Mouse (Mus musculus): ENCODE measurements at regions not wholly inside any gene's neighbourhood (a gene's known extent, or its start where the extent isn't known, plus 50 kb on each side); places are given as distances from the start of the nearest gene placed in this dataset.

- H3K9ac ChIP-seq (ENCODE audit: low read depth, low read length), result no peak overlapping the region
- DNase-seq (ENCODE audit: extremely low read depth, low read depth, low spot score), result no peak
- H3K79me2 ChIP-seq (ENCODE audit: control insufficient read depth, insufficient read depth, low read length), result no peaks in the 10 kb centered on the region
- no peaks in the 10 kb centered on the region for H3K27me3 ChIP-seq (ENCODE audit: control insufficient read depth, insufficient read depth, low read length)
- no peak overlapping the region for H3K27ac ChIP-seq (replicated peaks; ENCODE audit: insufficient read depth, low read depth, low read length)
- no peak overlapping the region for H3K4me3 ChIP-seq (ENCODE audit: insufficient read depth, low read depth, low read length)
- WGBS, result 92% methylated on average over 13 of the region's 13 CpGs
- no peak for TF ChIP-seq CTCF (IDR thresholded peaks at IDR 0.05; ENCODE audit: low read depth, low read length)
- no peak for TF ChIP-seq POLR2A (IDR thresholded peaks at IDR 0.05; ENCODE audit: extremely low read depth, insufficient read depth, low read length)
- no peaks in the 10 kb centered on the region for H3K36me3 ChIP-seq (ENCODE audit: control insufficient read depth, insufficient read depth, low read length)
- no peaks in the 10 kb centered on the region for H3K4me1 ChIP-seq (ENCODE audit: control insufficient read depth, insufficient read depth, low read length)
Measured at GRCm38 (mm10) chr9:52802969-52803368, 123.4 kb upstream of the AI593442 start.

- Histone ChIP-seq H3K4me1 (ENCODE audit: control insufficient read depth, insufficient read depth, low read length) (no peaks in the 10 kb centered on the region), H3K27ac (replicated peaks; ENCODE audit: insufficient read depth, low read depth, low read length) (no peak overlapping the region), H3K4me3 (ENCODE audit: insufficient read depth, low read depth, low read length) (no peak overlapping the region), H3K79me2 (ENCODE audit: control insufficient read depth, insufficient read depth, low read length) (no peaks in the 10 kb centered on the region), H3K9ac (ENCODE audit: low read depth, low read length) (no peak overlapping the region), H3K36me3 (ENCODE audit: control insufficient read depth, insufficient read depth, low read length) (no peaks in the 10 kb centered on the region), H3K27me3 (ENCODE audit: control insufficient read depth, insufficient read depth, low read length) (no peaks in the 10 kb centered on the region)
- no peak for DNase-seq (ENCODE audit: extremely low read depth, low read depth, low spot score)
- TF ChIP-seq POLR2A (IDR thresholded peaks at IDR 0.05; ENCODE audit: extremely low read depth, insufficient read depth, low read length), result no peak
- TF ChIP-seq CTCF (IDR thresholded peaks at IDR 0.05; ENCODE audit: low read depth, low read length), result no peak
- WGBS, result 77% methylated on average over 5 of the region's 5 CpGs
Measured at GRCm38 (mm10) chr9:52801801-52802200, 122.2 kb upstream of the AI593442 start.

- no peaks in the 10 kb centered on the region for H3K36me3 ChIP-seq (ENCODE audit: control insufficient read depth, insufficient read depth, low read length)
- H3K27ac ChIP-seq (replicated peaks; ENCODE audit: insufficient read depth, low read depth, low read length), result no peak overlapping the region
- no peaks in the 10 kb centered on the region for H3K27me3 ChIP-seq (ENCODE audit: control insufficient read depth, insufficient read depth, low read length)
- no peak for DNase-seq (ENCODE audit: extremely low read depth, low read depth, low spot score)
- 74% methylated on average over 3 of the region's 3 CpGs for WGBS
- no peaks in the 10 kb centered on the region for H3K79me2 ChIP-seq (ENCODE audit: control insufficient read depth, insufficient read depth, low read length)
- H3K9ac ChIP-seq (ENCODE audit: low read depth, low read length), result no peak overlapping the region
- H3K4me3 ChIP-seq (ENCODE audit: insufficient read depth, low read depth, low read length), result no peak overlapping the region
- no peaks in the 10 kb centered on the region for H3K4me1 ChIP-seq (ENCODE audit: control insufficient read depth, insufficient read depth, low read length)
- TF ChIP-seq POLR2A (IDR thresholded peaks at IDR 0.05; ENCODE audit: extremely low read depth, insufficient read depth, low read length), result no peak
- TF ChIP-seq CTCF (IDR thresholded peaks at IDR 0.05; ENCODE audit: low read depth, low read length), result no peak
Measured at GRCm38 (mm10) chr9:52800476-52800875, 120.9 kb upstream of the AI593442 start.

- Histone ChIP-seq H3K79me2 (ENCODE audit: control insufficient read depth, insufficient read depth, low read length) (no peaks in the 10 kb centered on the region), H3K4me1 (ENCODE audit: control insufficient read depth, insufficient read depth, low read length) (no peaks in the 10 kb centered on the region), H3K9ac (ENCODE audit: low read depth, low read length) (no peak overlapping the region), H3K36me3 (ENCODE audit: control insufficient read depth, insufficient read depth, low read length) (no peaks in the 10 kb centered on the region), H3K4me3 (ENCODE audit: insufficient read depth, low read depth, low read length) (no peak overlapping the region), H3K27ac (replicated peaks; ENCODE audit: insufficient read depth, low read depth, low read length) (no peak overlapping the region), H3K27me3 (ENCODE audit: control insufficient read depth, insufficient read depth, low read length) (no peaks in the 10 kb centered on the region)
- TF ChIP-seq POLR2A (IDR thresholded peaks at IDR 0.05; ENCODE audit: extremely low read depth, insufficient read depth, low read length) (no peak), CTCF (IDR thresholded peaks at IDR 0.05; ENCODE audit: low read depth, low read length) (no peak)
- no peak for DNase-seq (ENCODE audit: extremely low read depth, low read depth, low spot score)
- WGBS, result 70% methylated on average over 1 of the region's 1 CpGs
Measured at GRCm38 (mm10) chr9:52792596-52792995, 113.0 kb upstream of the AI593442 start.

GRCm38 (mm10) chr9:52782520-52782919 is 102.9 kb upstream of the AI593442 start:
- H3K79me2 ChIP-seq (ENCODE audit: control insufficient read depth, insufficient read depth, low read length), result no peaks in the 10 kb centered on the region
- H3K27ac ChIP-seq (replicated peaks; ENCODE audit: insufficient read depth, low read depth, low read length), result no peak overlapping the region
- H3K4me1 ChIP-seq (ENCODE audit: control insufficient read depth, insufficient read depth, low read length), result no peaks in the 10 kb centered on the region
- H3K9ac ChIP-seq (ENCODE audit: low read depth, low read length), result no peak overlapping the region
- DNase-seq (ENCODE audit: extremely low read depth, low read depth, low spot score), result no peak
- no peak for TF ChIP-seq POLR2A (IDR thresholded peaks at IDR 0.05; ENCODE audit: extremely low read depth, insufficient read depth, low read length)
- TF ChIP-seq CTCF (IDR thresholded peaks at IDR 0.05; ENCODE audit: low read depth, low read length), result no peak
- H3K27me3 ChIP-seq (ENCODE audit: control insufficient read depth, insufficient read depth, low read length), result no peaks in the 10 kb centered on the region
- no peak overlapping the region for H3K4me3 ChIP-seq (ENCODE audit: insufficient read depth, low read depth, low read length)
- 79% methylated on average over 3 of the region's 3 CpGs for whole genome bisulfite sequencing
- no peaks in the 10 kb centered on the region for H3K36me3 ChIP-seq (ENCODE audit: control insufficient read depth, insufficient read depth, low read length)

- DNase-seq (ENCODE audit: extremely low read depth, low read depth, low spot score), result no peak
- Histone ChIP-seq H3K4me3 (ENCODE audit: insufficient read depth, low read depth, low read length) (no peak overlapping the region), H3K4me1 (ENCODE audit: control insufficient read depth, insufficient read depth, low read length) (no peaks in the 10 kb centered on the region), H3K27me3 (ENCODE audit: control insufficient read depth, insufficient read depth, low read length) (no peaks in the 10 kb centered on the region), H3K9ac (ENCODE audit: low read depth, low read length) (no peak overlapping the region), H3K79me2 (ENCODE audit: control insufficient read depth, insufficient read depth, low read length) (no peaks in the 10 kb centered on the region), H3K27ac (replicated peaks; ENCODE audit: insufficient read depth, low read depth, low read length) (no peak overlapping the region), H3K36me3 (ENCODE audit: control insufficient read depth, insufficient read depth, low read length) (no peaks in the 10 kb centered on the region)
- 55% methylated on average over 6 of the region's 6 CpGs for whole genome bisulfite sequencing
- no peak for TF ChIP-seq CTCF (IDR thresholded peaks at IDR 0.05; ENCODE audit: low read depth, low read length)
- no peak for TF ChIP-seq POLR2A (IDR thresholded peaks at IDR 0.05; ENCODE audit: extremely low read depth, insufficient read depth, low read length)
Measured at GRCm38 (mm10) chr9:52776542-52776941, 97.0 kb upstream of the AI593442 start.

Measured in liver, adult 2 months (tissue).